Mouse (Mus musculus) E14TG2a.4 (cell line): Measurements from ENCODE around the gene Sox5.

Source experiments
- CTCF ChIP-seq: conservative IDR thresholded peaks from 2 replicates; pipeline ENCODE4 v1.5.1; 2014; ENCODE audit warnings: low read length
- POU5F1 ChIP-seq: IDR thresholded peaks from 2 replicates; pipeline ENCODE4 v1.6.1; 2014; ENCODE audit warnings: low read length, borderline replicate concordance

- no peak for TF ChIP-seq CTCF
- TF ChIP-seq POU5F1 = no peak
These were observed 268.0 kb downstream of the Sox5 start for GRCm38 (mm10) chr6:144513761-144514160.
